Mouse (Mus musculus) lung, embryonic 16.5 days (tissue): ENCODE measurements at regions not wholly inside any gene's neighbourhood (a gene's known extent, or its start where the extent isn't known, plus 50 kb on each side); places are given as distances from the start of the nearest gene placed in this dataset.

Experiments used
- ATAC-seq: fragments of 200-750 bp; cut with Nextera tagmentation; 2 replicates; pipeline ENCODE4 v1.8.0; 2017; ENCODE audit warnings: low read depth, mild to moderate bottlenecking, moderate library complexity
- H3K27ac ChIP-seq: fragments of 300-500 bp; sonication (generic); 2 replicates; pipeline ENCODE4 v1.5.1; 2014; ENCODE audit warnings: mild to moderate bottlenecking, control low read depth, low read length
- H3K27me3 ChIP-seq: fragments of 300-500 bp; sonication (generic); 2 replicates; pipeline ENCODE4 v1.6.1; 2014; ENCODE audit warnings: low read depth, low read length, mixed read lengths; ENCODE audit not compliant: control insufficient read depth, insufficient read depth
- H3K36me3 ChIP-seq: fragments of 300-500 bp; sonication (generic); 2 replicates; pipeline ENCODE4 v1.6.1; 2014; ENCODE audit warnings: low read length; ENCODE audit not compliant: control insufficient read depth, insufficient read depth
- H3K4me1 ChIP-seq: fragments of 300-500 bp; sonication (generic); replicated peaks from 2 replicates; pipeline ENCODE4 v1.6.1; 2014; ENCODE audit warnings: low read length, mixed read lengths; ENCODE audit not compliant: control insufficient read depth, insufficient read depth
- H3K4me2 ChIP-seq: fragments of 300-500 bp; sonication (generic); 2 replicates; pipeline ENCODE4 v1.6.1; 2014; ENCODE audit warnings: low read depth, low read length, control low read depth
- H3K4me3 ChIP-seq: fragments of 300-500 bp; sonication (generic); 2 replicates; pipeline ENCODE4 v1.5.1; 2014; ENCODE audit warnings: mild to moderate bottlenecking, low read length, control low read depth
- H3K9ac ChIP-seq: fragments of 300-500 bp; sonication (generic); 2 replicates; pipeline ENCODE4 v1.6.1; 2014; ENCODE audit warnings: low read length, control low read depth
- H3K9me3 ChIP-seq: fragments of 300-500 bp; sonication (generic); 2 replicates; pipeline ENCODE4 v1.6.1; 2016; ENCODE audit warnings: low read length; ENCODE audit not compliant: control insufficient read depth
- WGBS: fragments of 180-500 bp; shearing (Covaris S2); extraction: QIAGEN DNeasy Blood & Tissue Kit; methylation state at CpG from one replicate; pipeline ENCODE4 v1.1.7; 2014; 5-methylcytosine and 5-hydroxymethylcytosine counted together

- no peak for ATAC-seq
- Histone ChIP-seq H3K4me1 (no peaks in the 10 kb centered on the region), H3K4me2 (no peak overlapping the region), H3K9me3 (no peaks in the 10 kb centered on the region), H3K36me3 (no peaks in the 10 kb centered on the region), H3K9ac (no peak overlapping the region), H3K27me3 (no peaks in the 10 kb centered on the region), H3K27ac (no peak overlapping the region), H3K4me3 (no peak overlapping the region)
- 62% methylated on average over 7 of the region's 7 CpGs for WGBS
Observed at GRCm38 (mm10) chr19:54948359-54949127, 178.5 kb downstream of the Gpam start.

DNA sequence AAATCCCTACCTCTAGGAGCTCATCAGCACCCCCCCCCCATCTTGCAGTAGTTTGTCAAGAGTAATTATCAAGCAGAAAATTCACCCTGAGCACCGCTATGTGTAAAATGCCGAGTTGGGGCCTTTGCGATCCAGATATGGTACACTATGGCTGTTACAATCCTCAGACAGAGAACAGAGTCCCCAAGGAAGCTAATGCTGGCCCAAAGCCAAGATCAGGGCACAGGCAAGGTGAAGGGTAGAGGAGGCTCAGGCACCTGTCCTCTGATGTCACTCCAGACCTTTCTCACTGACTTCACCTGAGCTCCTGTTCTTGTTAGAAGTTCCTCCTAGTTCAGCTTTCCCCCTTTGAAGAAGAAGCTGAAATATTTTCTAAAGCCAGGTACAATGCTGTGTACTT lies 179.5 kb downstream of the Gpam start:
- H3K9me3 ChIP-seq, result no peaks in the 10 kb centered on the region
- no peak for ATAC-seq
- H3K4me3 ChIP-seq, result no peak overlapping the region
- no peaks in the 10 kb centered on the region for H3K27me3 ChIP-seq
- no peak overlapping the region for H3K27ac ChIP-seq
- H3K9ac ChIP-seq, result no peak overlapping the region
- H3K4me2 ChIP-seq, result no peak overlapping the region
- H3K4me1 ChIP-seq, result no peaks in the 10 kb centered on the region
- 79% methylated on average over 3 of the region's 3 CpGs for WGBS
- no peaks in the 10 kb centered on the region for H3K36me3 ChIP-seq

- H3K27me3 ChIP-seq, result no peaks in the 10 kb centered on the region
- no peaks in the 10 kb centered on the region for H3K9me3 ChIP-seq
- WGBS, result 39% methylated on average over 5 of the region's 5 CpGs
- H3K4me1 ChIP-seq, result no peaks in the 10 kb centered on the region
- no peak overlapping the region for H3K27ac ChIP-seq
- H3K4me3 ChIP-seq, result no peak overlapping the region
- H3K9ac ChIP-seq, result no peak overlapping the region
- no peak for ATAC-seq
- H3K36me3 ChIP-seq, result no peaks in the 10 kb centered on the region
- H3K4me2 ChIP-seq, result no peak overlapping the region
Observed at GRCm38 (mm10) chr19:54932579-54932978, 194.5 kb downstream of the Gpam start.

DNA sequence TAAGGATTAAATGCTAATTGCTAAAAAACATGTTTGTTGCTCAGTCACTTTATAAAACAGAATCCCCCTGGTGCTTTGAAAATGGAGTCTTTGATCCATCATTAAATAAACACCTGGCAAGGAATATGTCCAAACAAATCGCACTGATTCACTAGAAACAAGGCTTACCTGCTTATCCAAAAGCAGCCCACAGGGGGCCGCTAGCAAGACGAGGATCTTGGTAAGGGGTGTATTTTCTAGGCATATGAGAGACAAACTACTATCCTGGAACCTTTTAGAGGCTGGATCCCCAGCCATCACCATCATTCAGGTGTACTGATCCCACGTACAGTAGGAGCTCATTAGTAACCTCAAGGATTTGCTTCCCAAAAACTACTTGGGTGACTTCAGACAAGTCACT lies 201.2 kb downstream of the Gpam start:
- no peaks in the 10 kb centered on the region for H3K4me1 ChIP-seq
- H3K27ac ChIP-seq, result no peak overlapping the region
- 70% methylated on average over 4 of the region's 4 CpGs for WGBS
- ATAC-seq, result no peak
- no peak overlapping the region for H3K9ac ChIP-seq
- no peaks in the 10 kb centered on the region for H3K27me3 ChIP-seq
- no peak overlapping the region for H3K4me3 ChIP-seq
- no peaks in the 10 kb centered on the region for H3K9me3 ChIP-seq
- H3K36me3 ChIP-seq, result no peaks in the 10 kb centered on the region
- H3K4me2 ChIP-seq, result no peak overlapping the region

DNA sequence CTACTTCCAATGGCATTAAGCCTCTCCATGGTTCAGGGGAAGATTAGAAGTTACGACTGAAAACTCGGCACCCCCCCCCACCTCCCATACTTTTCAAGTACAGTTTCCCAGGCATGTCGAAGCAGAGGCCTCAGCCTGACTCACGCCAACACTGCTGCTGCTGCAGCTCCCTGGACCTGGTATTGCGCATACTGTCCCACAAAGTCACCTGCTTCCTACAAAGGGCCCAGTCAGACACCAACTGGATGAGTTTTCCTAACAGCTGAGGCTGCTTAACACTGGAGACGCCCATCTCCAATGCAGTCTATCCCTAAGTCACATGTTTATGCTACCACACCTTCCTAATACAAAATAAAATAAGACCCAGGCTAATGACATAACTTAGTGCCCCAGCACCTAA lies 207.4 kb downstream of the Gpam start:
- Histone ChIP-seq H3K27ac (no peak overlapping the region), H3K4me1 (no peaks in the 10 kb centered on the region), H3K4me3 (no peak overlapping the region), H3K36me3 (no peaks in the 10 kb centered on the region), H3K4me2 (no peak overlapping the region), H3K9me3 (no peaks in the 10 kb centered on the region), H3K9ac (no peak overlapping the region), H3K27me3 (no peaks in the 10 kb centered on the region)
- 78% methylated on average over 6 of the region's 6 CpGs for WGBS
- no peak for ATAC-seq

GRCm38 (mm10) chr19:54893622-54894021 lies 233.4 kb downstream of the Gpam start:
- no peak overlapping the region for H3K4me2 ChIP-seq
- H3K9me3 ChIP-seq, result no peaks in the 10 kb centered on the region
- ATAC-seq, result no peak
- no peaks in the 10 kb centered on the region for H3K4me1 ChIP-seq
- WGBS, result 75% methylated on average over 5 of the region's 5 CpGs
- H3K36me3 ChIP-seq, result no peaks in the 10 kb centered on the region
- no peak overlapping the region for H3K27ac ChIP-seq
- H3K9ac ChIP-seq, result no peak overlapping the region
- no peak overlapping the region for H3K4me3 ChIP-seq
- no peaks in the 10 kb centered on the region for H3K27me3 ChIP-seq

DNA sequence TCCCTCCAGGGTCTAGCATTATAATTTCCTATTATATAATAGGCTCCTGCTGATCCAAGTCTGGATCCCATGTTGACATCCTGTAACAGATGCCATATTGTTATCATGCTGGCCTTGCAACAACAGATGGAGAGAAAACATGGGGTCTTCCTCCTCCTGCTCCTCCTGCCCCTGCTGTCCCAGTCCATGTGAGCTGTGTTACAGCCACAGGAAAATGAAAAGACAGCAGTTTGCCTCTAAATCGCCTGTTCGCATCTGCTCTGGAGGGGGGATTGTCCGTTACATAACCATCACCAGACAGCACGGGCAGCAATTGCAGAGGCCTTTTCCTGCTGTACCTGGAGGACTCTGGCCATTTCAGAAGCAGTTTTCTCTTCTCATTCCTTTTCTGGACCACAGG lies 260.0 kb downstream of the Gpam start:
- ATAC-seq, result no peak
- 91% methylated on average over 4 of the region's 4 CpGs for WGBS
- H3K4me2 ChIP-seq, result no peak overlapping the region

DNA sequence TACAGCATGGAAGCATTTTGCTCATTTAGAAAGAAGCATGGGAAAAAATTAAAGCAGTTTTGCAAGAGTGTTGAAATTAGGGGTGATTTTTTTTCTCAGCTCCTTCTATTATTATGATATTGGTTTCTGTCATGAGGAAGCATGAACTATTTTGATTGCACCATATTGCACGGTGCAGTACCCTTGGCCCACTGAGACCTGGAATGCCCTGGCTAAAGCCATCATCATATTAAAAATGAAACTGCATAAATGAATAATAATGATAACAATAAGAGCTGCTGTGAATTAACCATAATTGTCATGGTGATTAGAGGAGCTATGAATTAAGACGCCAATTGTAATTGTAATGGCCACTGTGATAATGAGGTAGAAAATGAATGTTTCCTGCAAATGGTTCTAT lies 271.8 kb downstream of the Gpam start:
- Histone ChIP-seq H3K9me3 (no peaks in the 10 kb centered on the region), H3K36me3 (no peaks in the 10 kb centered on the region), H3K27me3 (no peaks in the 10 kb centered on the region), H3K9ac (no peak overlapping the region), H3K4me2 (no peak overlapping the region), H3K4me1 (no peaks in the 10 kb centered on the region), H3K27ac (no peak overlapping the region), H3K4me3 (no peak overlapping the region)
- ATAC-seq, result no peak
- 83% methylated on average over 2 of the region's 2 CpGs for WGBS

More for the DNA sequence above, 260.0 kb downstream of the Gpam start:
- Histone ChIP-seq H3K9me3 (0 out of 2 replicates have a peak, but pooled peaks cover 3% of the 10 kb centered on the region), H3K36me3 (no peaks in the 10 kb centered on the region), H3K4me1 (no peaks in the 10 kb centered on the region), H3K27me3 (no peaks in the 10 kb centered on the region), H3K9ac (no peak overlapping the region), H3K4me3 (no peak overlapping the region), H3K27ac (no peak overlapping the region)

DNA sequence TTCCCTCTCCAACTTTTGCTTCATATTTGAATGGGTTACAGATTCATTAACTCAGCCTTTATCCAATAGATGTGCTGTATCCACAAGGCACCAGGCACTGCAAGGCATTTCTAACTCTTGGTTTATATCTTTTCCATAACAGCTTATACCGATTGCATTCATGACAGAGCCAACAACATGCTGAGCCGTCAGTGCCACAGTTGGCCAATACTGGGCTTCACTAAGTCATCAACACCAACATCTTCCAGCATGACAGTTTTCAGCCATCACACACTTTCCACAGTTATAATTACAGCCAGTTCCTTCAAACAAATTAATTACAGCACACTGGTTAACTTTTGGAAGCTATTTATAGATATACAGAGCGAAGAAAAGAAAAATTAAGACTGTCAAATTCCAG lies 288.8 kb downstream of the Gpam start:
- 63% methylated on average over 3 of the region's 3 CpGs for WGBS
- no peak overlapping the region for H3K4me2 ChIP-seq
- H3K27ac ChIP-seq, result no peak overlapping the region
- no peaks in the 10 kb centered on the region for H3K27me3 ChIP-seq
- no peak for ATAC-seq
- H3K4me3 ChIP-seq, result no peak overlapping the region
- no peaks in the 10 kb centered on the region for H3K36me3 ChIP-seq
- H3K9ac ChIP-seq, result no peak overlapping the region
- no peaks in the 10 kb centered on the region for H3K4me1 ChIP-seq
- no peaks in the 10 kb centered on the region for H3K9me3 ChIP-seq

- ATAC-seq, result no peak
Observed at GRCm38 (mm10) chr19:54836451-54836850, 290.6 kb downstream of the Gpam start.

More at GRCm38 (mm10) chr19:54836451-54836850, 290.6 kb downstream of the Gpam start:
- Histone ChIP-seq H3K4me1 (no peaks in the 10 kb centered on the region), H3K4me3 (no peak overlapping the region), H3K27ac (no peak overlapping the region), H3K27me3 (no peaks in the 10 kb centered on the region), H3K36me3 (no peaks in the 10 kb centered on the region), H3K4me2 (no peak overlapping the region), H3K9me3 (no peaks in the 10 kb centered on the region), H3K9ac (no peak overlapping the region)
- WGBS, result 78% methylated on average over 2 of the region's 2 CpGs
